Mouse (Mus musculus): Measurements from ENCODE around the gene Ces1a. TPM values are rescaled to one million over a fixed set of nuclear protein-coding genes. Genes with fewer than 3 reads are reported as not detected.
A peak's percentile ranks its signal among the peaks of the same experiment; 100 is the strongest.

Ces1a gene
- polyA plus RNA-seq, 1 experiment = not detected

DNA sequence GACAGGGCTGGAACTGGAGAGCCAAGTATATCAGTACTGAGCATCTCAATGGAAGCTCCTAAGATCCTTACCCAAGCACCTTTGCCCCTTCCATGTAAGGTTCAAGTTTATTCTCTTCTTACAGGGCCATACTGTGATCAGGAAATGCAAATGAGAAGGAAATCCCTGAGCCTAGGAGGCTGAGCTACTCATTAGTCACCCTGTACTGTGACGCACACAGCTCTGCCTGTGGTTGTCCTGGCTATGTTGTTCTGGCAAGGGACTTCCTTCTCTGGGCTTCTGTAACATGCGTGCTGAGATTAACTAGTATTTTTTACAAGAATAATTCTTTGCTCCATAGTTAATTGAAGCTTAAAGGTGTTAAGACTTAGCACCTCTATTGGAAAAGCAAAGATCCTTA, 17.3 kb downstream of the Ces1a start:
- no peak for DNase-seq
- no peaks in the 10 kb centered on the region for H3K27me3 ChIP-seq (ENCODE audit: control insufficient read depth, insufficient read depth, low read length)
- no peak for TF ChIP-seq POLR2A (IDR thresholded peaks at IDR 0.05; ENCODE audit: borderline replicate concordance, insufficient read depth, low read length)
- TF ChIP-seq CTCF (IDR thresholded peaks at IDR 0.05; ENCODE audit: borderline replicate concordance, insufficient read depth, low read depth, low read length) = no peak
- H3K4me3 ChIP-seq (replicated peaks; ENCODE audit: insufficient read depth, low read depth, low read length) = no peak overlapping the region
- WGBS = 76% methylated on average over 2 of the region's 2 CpGs
- no peaks in the 10 kb centered on the region for H3K4me1 ChIP-seq (ENCODE audit: control insufficient read depth, insufficient read depth, low read length)
- H3K27ac ChIP-seq (ENCODE audit: insufficient read depth, low read length) = no peak overlapping the region

DNA sequence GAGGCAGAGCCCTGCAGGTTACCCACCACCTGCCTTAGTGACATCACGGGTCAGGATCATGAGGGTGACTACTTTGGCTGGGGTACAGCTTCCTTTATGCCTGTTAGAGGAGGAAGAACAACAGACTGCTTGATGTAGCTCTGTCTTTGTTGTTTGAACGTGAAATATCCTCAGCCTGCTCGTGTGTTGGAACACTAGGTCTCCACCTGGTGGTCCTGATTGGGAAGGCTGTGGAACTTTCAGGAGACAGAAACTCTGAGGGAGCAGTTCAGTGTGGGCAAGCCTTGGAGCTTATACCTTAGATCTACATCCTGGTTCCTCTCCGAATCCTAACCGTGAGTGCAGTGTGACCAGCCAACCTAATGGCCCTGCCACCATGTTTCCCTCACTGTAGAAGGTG, 26.3 kb downstream of the Ces1a start:
- 59% methylated on average over 5 of the region's 5 CpGs for WGBS
- Histone ChIP-seq H3K4me1 (ENCODE audit: control insufficient read depth, insufficient read depth, low read length) (no peaks in the 10 kb centered on the region), H3K27me3 (ENCODE audit: control insufficient read depth, insufficient read depth, low read length) (no peaks in the 10 kb centered on the region; the same call in 1 of the 2 replicates), H3K27ac (ENCODE audit: insufficient read depth, low read length) (no peak overlapping the region), H3K4me3 (replicated peaks; ENCODE audit: insufficient read depth, low read depth, low read length) (no peak overlapping the region)
- no peak for DNase-seq
- TF ChIP-seq POLR2A (IDR thresholded peaks at IDR 0.05; ENCODE audit: borderline replicate concordance, insufficient read depth, low read length) = no peak
- no peak for TF ChIP-seq CTCF (IDR thresholded peaks at IDR 0.05; ENCODE audit: borderline replicate concordance, insufficient read depth, low read depth, low read length)

DNA sequence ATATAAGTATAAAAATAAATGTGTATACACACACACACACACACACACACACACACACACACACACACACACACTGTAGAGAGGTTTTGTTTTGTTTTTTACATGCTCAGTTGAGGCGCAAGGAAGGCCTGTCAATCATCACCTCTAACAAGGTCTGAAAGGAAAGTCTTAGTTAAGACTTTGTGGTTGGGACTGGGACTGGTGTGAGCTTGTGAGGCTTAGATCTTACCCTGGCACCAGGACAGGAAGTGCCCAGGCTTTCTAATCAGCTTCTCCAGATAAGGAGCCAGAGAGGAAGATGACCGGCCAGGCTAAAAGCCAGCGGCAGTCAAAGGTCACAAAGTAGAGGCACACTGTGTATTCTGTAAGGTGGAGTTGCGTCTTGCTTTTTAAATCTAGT, 33.7 kb downstream of the Ces1a start:
- DNase-seq = no peak
- Histone ChIP-seq H3K27me3 (ENCODE audit: control insufficient read depth, insufficient read depth, low read length) (no peaks in the 10 kb centered on the region), H3K4me3 (replicated peaks; ENCODE audit: insufficient read depth, low read depth, low read length) (no peak overlapping the region), H3K4me1 (ENCODE audit: control insufficient read depth, insufficient read depth, low read length) (no peaks in the 10 kb centered on the region), H3K27ac (ENCODE audit: insufficient read depth, low read length) (no peak overlapping the region)
- TF ChIP-seq POLR2A (IDR thresholded peaks at IDR 0.05; ENCODE audit: borderline replicate concordance, insufficient read depth, low read length) (no peak), CTCF (IDR thresholded peaks at IDR 0.05; ENCODE audit: borderline replicate concordance, insufficient read depth, low read depth, low read length) (no peak)
- 86% methylated on average over 4 of the region's 4 CpGs for WGBS

DNA sequence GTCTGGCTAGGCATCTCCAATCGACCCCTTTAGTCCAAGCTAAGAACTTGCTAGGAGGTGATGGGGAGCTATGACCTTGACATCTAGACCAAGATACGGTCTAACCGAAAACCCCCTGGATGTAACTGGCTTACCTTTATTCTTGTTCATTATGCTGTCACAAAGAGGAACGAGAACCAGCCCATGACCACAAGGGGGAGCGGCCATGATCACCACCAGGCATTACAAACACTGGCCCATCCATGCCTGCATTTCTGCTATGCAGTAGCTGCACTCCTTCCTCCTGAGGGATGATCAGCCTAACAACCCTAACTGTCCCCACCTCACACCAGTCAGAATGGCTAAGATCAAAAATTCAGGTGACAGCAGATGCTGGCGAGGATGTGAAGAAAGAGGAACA, 35.8 kb downstream of the Ces1a start:
- Histone ChIP-seq H3K27ac (ENCODE audit: insufficient read depth, low read length) (no peak overlapping the region), H3K4me1 (ENCODE audit: control insufficient read depth, insufficient read depth, low read length) (no peaks in the 10 kb centered on the region), H3K4me3 (replicated peaks; ENCODE audit: insufficient read depth, low read depth, low read length) (no peak overlapping the region), H3K27me3 (ENCODE audit: control insufficient read depth, insufficient read depth, low read length) (no peaks in the 10 kb centered on the region)
- no peak for DNase-seq
- 77% methylated on average over 6 of the region's 6 CpGs for WGBS
- TF ChIP-seq CTCF (IDR thresholded peaks at IDR 0.05; ENCODE audit: borderline replicate concordance, insufficient read depth, low read depth, low read length) = no peak

DNA sequence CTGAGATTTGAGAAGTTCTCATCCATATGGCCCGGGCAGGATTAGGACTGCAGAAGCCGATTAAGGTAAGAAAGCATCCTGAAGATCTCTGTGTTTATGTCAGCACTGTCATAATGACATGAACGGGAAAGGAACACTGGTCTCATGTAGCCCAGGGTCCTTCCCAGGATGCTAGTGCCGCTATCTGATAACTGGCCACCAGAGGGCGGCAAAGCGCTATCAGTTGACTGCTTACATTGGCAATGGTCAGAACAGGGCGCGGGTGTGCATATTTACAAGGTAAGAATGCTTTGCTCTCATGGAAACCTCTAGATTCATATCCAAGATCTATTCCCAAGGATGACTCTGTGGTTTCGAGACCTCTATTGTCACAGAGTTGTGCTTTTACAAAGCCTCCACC, 36.6 kb downstream of the Ces1a start:
- peak; percentile 57 to 77 for DNase-seq
- no peak for TF ChIP-seq POLR2A (IDR thresholded peaks at IDR 0.05; ENCODE audit: borderline replicate concordance, insufficient read depth, low read length)
- peak; percentile 93 for TF ChIP-seq CTCF (IDR thresholded peaks at IDR 0.05; ENCODE audit: borderline replicate concordance, insufficient read depth, low read depth, low read length)

DNA sequence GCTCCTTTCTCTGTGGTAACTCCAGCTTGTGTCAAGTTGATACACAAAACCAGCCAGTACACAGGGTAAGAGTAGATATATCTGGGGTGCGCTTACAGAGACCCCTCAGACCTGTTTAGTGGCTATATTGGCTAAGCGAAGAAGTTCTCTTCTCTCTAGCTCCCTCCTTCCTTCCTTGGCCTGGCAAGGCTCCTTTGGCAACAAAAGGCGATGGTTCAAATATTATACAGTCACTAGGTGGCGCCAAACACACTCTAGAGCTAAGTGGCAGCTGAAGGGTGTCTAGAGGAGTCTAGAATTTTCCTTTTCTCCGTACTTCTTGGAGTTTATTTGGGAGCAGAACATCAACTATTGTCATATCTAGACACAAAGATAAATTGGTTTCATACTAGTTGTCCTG, 37.7 kb downstream of the Ces1a start:
- DNase-seq = peak in 1 of 2 experiments; percentile 15
- Histone ChIP-seq H3K27me3 (ENCODE audit: control insufficient read depth, insufficient read depth, low read length) (no peaks in the 10 kb centered on the region), H3K4me1 (ENCODE audit: control insufficient read depth, insufficient read depth, low read length) (no peaks in the 10 kb centered on the region), H3K27ac (ENCODE audit: insufficient read depth, low read length) (no peak overlapping the region), H3K4me3 (replicated peaks; ENCODE audit: insufficient read depth, low read depth, low read length) (no peak overlapping the region)
- TF ChIP-seq POLR2A (IDR thresholded peaks at IDR 0.05; ENCODE audit: borderline replicate concordance, insufficient read depth, low read length) (no peak), CTCF (IDR thresholded peaks at IDR 0.05; ENCODE audit: borderline replicate concordance, insufficient read depth, low read depth, low read length) (peak; percentile 32; the same call in 1 of the 2 replicates)
- 21% methylated on average over 5 of the region's 5 CpGs for WGBS

More for the DNA sequence above, 36.6 kb downstream of the Ces1a start:
- Histone ChIP-seq H3K4me3 (replicated peaks; ENCODE audit: insufficient read depth, low read depth, low read length) (no peak overlapping the region), H3K4me1 (ENCODE audit: control insufficient read depth, insufficient read depth, low read length) (no peaks in the 10 kb centered on the region), H3K27ac (ENCODE audit: insufficient read depth, low read length) (no peak overlapping the region), H3K27me3 (ENCODE audit: control insufficient read depth, insufficient read depth, low read length) (no peaks in the 10 kb centered on the region)
- WGBS = 5% methylated on average over 9 of the region's 9 CpGs

DNA sequence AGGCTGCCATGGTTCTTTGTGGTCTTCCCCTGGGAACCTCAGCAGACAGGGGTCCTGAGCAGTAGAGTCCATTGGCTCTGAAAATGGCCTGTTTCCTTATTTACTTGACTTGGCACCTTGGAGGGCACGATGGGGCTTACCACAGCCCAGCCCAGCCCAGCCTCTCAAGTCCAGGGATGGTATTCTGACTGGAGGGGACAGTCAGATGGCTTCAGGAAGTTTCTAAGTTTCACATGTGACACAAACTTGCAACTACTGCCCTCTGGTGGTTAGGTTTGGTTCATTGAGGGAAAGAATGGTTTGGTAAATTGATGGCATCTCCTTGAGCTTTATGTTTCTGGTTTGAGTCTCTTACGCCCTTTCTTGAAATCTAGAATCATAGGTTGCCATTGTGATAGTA, 49.4 kb downstream of the Ces1a start:
- no peak overlapping the region for H3K27ac ChIP-seq (ENCODE audit: insufficient read depth, low read length)
- no peak overlapping the region for H3K4me3 ChIP-seq (replicated peaks; ENCODE audit: insufficient read depth, low read depth, low read length)
- no peaks in the 10 kb centered on the region for H3K27me3 ChIP-seq (ENCODE audit: control insufficient read depth, insufficient read depth, low read length)
- WGBS = 36% methylated on average over 2 of the region's 2 CpGs
- no peaks in the 10 kb centered on the region for H3K4me1 ChIP-seq (ENCODE audit: control insufficient read depth, insufficient read depth, low read length)
- DNase-seq = peak in 1 of 2 experiments; percentile 14
- TF ChIP-seq CTCF (IDR thresholded peaks at IDR 0.05; ENCODE audit: borderline replicate concordance, insufficient read depth, low read depth, low read length) = peak; percentile 9; the same call in 1 of the 2 replicates
- no peak for TF ChIP-seq POLR2A (IDR thresholded peaks at IDR 0.05; ENCODE audit: borderline replicate concordance, insufficient read depth, low read length)

DNA sequence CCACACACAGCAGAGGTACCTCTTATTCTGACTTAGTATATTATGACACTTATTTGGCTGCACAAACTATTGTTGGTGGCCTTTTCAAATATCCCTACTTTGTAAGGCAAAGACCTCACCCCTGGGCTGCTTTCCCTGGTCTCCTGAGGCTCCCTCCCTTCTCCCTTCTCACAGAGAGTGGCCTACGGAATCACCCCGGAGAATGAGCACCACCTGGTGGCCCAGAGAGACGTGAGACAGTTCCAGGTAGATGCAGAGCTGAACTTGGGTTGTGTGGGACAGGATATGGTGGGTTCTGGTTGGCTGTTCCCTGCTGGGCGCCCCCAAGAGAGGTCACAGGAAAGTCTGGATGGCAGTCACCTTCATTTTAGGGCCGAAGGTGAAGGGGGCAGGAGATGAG, 51.2 kb downstream of the Ces1a start:
- 25% methylated on average over 5 of the region's 5 CpGs for WGBS
- no peak overlapping the region for H3K27ac ChIP-seq (ENCODE audit: insufficient read depth, low read length)
- TF ChIP-seq CTCF (IDR thresholded peaks at IDR 0.05; ENCODE audit: borderline replicate concordance, insufficient read depth, low read depth, low read length) (peak; percentile 33; the same call in 1 of the 2 replicates), POLR2A (IDR thresholded peaks at IDR 0.05; ENCODE audit: borderline replicate concordance, insufficient read depth, low read length) (no peak)
- DNase-seq = peak; percentile 11 to 19
- no peaks in the 10 kb centered on the region for H3K27me3 ChIP-seq (ENCODE audit: control insufficient read depth, insufficient read depth, low read length)
- H3K4me3 ChIP-seq (replicated peaks; ENCODE audit: insufficient read depth, low read depth, low read length) = no peak overlapping the region
- no peaks in the 10 kb centered on the region for H3K4me1 ChIP-seq (ENCODE audit: control insufficient read depth, insufficient read depth, low read length)
